Mouse (Mus musculus) lung, postnatal 0 days (tissue): ENCODE measurements around the gene C87499.

Experiments
- CTCF ChIP-seq: IDR thresholded peaks from 2 replicates; pipeline ENCODE4 v1.5.1; 2016; ENCODE audit warnings: antibody characterized with exemption, mild to moderate bottlenecking
- EP300 ChIP-seq: IDR thresholded peaks from 2 replicates; pipeline ENCODE4 v1.6.1; 2016; ENCODE audit warnings: antibody characterized with exemption, mild to moderate bottlenecking, control low read depth

- TF ChIP-seq CTCF (no peak), EP300 (no peak)
Observed at GRCm38 (mm10) chr4:88592285-88592684, 41.9 kb downstream of the C87499 start, which contains the start of gene Ifna9.
